Mouse (Mus musculus) layer of hippocampus, adult 9-10 months (tissue): Measurements from ENCODE around the gene Cck.
"Not testable (repeated sequence)": the region's sequence is repeated elsewhere in the genome, so short reads cannot be mapped to it uniquely, and the experiment has no call there.

Experiments used
- DNase-seq: peaks from one replicate; pipeline ENCODE4 v3.0.0; 2022; ENCODE audit warnings: low spot score

Cck gene

DNA sequence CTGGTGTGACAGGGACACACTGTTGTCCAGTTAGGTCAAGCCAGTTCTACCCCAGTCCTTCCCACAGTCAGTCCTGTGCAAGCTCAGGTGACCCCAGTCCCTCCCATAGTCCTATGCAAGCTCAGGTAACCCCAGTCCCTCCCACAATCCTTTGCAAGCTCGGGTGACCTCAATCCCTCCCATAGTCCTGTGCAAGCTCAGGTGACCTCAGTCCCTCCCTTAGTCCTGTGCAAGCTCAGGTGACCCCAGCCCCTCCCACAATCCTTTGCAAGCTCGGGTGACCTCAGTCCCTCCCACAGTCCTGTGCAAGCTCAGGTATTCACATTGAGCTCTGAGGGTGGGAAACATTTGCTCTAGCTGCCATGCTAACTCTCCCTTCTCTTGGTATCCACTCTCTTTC is 35.5 kb downstream of the Cck start:
- DNase-seq = no peak

DNA sequence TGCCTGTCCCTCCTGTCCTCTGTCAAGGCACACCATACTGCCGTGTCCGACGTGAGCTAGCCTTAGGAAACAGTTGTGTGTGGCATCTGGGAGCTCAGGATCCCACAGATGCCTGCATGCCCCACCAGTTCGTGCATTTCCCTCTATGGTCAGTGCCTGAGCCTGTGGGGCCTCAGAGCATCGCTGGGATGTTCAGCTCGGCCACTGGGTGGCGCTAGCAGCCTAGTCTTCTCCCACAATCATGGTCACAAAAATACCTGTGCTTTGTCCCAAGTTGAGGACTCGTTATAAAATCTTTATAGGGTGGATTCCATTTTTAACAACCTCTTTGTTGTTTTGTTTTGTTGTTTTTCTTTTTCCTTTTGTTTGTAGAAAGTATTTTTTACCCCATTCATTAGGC is 37.0 kb downstream of the Cck start:
- no peak for DNase-seq

DNA sequence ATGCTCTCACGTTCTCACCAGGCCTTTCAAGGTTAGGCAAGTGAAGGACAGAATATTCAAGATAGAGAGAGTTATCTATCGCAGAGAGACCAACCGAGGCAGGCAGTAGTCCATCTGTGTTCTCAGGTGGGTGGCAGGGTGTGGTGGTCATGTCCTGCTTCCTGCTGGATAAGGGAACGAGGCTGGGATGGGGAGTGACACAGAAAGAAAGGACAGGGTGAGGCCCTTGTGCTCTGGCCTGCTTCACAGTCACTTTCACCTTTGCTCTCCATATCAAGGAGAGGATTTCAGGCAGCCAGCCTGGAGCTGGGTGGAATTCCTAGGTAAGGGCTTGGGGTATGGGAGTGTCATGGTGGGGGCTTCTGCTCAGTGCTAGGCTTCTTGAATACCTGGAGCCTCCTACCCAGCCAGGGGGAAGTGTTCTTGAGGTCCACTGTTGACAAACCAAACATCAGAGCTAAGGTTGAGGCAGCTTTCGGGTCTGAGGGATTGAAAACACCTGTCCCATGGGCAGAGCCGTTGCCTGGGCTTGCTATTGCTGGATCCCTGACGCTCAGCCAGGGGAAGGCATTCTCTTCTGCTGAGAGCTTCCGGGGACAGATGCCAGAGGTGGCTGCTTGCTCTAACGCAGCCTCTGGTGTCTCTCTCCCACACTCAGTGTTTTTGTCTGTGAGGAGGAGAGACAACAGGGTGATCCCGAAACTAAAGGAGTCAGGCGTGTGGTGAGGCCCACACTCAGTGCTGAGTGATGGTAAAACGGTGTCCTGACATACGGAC is 38.6 kb downstream of the Cck start:
- no peak for DNase-seq

- DNase-seq = no peak
Measured at GRCm38 (mm10) chr9:121454891-121455290, 40.6 kb downstream of the Cck start.

DNA sequence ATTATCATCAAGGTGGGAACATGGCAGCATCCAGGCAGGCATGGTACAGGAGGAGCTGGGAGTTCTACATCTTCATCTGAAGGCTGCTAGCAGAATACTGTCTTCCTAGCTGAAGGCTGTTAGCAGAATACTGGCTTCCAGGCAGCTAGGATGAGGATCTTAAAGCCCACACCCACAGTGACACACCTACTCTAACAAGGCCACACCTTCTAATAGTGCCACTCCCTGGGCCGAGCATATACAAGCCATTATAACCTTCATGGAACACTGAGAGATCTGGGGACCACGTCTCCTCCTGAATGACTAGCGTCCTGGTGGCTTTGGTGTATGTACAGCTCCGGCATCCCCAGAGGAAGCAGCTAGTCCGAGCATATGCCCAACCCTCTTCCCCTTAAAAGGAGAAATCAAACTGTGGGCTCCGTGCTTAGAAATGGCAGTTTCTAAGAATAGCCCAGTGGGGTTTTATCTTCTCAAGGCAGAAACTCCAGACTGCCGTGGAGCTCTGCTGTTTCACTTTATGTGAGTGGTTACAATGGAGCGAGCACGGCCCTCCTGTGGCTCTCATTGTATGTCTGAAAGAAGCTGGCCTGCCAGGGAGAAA is 43.1 kb downstream of the Cck start:
- DNase-seq = not testable (repeated sequence)

DNA sequence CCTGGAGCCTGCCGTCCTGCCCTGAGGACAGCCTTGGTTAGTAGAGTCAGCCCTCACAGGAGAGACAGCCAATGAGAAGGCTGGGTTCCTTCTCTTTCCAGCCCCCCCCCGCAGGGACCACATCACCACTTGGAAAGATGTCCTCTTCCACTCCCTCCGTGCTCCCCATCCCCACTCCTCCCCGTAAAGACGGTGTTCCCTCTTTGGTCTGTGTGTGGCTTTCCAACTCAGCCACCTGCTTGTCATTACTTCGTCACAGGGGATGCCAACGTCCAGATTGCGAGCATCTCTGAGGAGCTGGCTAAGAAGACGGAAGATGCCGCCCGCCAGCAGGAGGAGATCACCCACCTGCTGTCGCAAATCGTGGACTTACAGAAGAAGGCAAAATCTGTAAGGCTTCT is 49.1 kb downstream of the Cck start:
- no peak for DNase-seq

- DNase-seq = no peak
Measured at GRCm38 (mm10) chr9:121445364-121445763, 50.1 kb downstream of the Cck start.

DNA sequence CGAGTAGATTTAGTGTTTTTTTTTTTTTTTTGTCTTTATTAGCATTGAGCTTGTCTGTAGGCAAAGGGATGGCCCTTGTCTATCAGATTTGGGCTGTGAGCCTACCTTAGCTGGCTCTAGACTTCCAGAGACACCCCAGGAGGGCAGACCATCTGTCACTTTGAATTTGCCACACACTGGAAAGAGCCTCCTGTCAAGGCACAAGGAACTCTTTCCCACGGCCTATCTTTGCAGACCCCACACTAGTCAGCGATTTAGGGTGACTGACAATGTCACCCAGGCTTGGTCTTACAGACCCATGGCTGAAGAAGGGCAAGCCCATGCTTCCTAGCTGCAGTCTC is 51.2 kb downstream of the Cck start:
- no peak for DNase-seq

DNA sequence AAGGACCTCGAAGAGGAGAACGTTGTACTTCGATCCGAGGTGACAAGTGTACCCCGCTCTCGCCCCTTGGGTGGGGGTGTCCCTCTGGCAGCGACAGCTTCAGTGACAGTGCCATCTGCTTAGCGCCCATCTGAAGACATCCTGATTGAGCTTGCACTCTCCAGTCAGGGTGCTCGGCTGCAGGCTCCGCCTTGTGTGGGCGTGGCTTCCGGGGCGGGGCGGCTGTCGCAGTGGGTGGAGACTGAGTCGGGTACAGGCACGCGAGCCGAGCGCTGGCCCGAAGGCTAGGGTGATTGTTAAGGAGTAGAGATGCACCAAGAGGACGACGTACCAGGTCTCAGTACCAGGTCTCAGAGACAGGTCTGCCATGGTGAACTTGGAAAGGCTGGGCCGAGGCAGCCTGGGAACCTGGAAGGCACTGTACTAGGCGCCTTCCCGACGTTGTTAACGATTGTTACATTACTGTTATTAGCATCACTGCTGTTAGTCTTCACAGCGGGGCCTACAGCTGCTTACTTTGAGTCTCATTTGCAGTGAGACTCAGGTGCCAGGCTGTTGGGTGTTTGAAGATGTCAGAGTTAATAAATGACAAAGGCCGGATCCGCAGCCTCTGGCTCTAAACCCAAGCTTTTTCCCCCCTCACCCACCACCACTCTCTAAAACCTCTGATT is 51.7 kb downstream of the Cck start:
- DNase-seq = no peak

- no peak for DNase-seq
Measured at GRCm38 (mm10) chr9:121442145-121442544, 53.3 kb downstream of the Cck start.
